Mouse (Mus musculus): ENCODE results near the gene Apex1.
"Not testable (repeated sequence)": the region's sequence is repeated elsewhere in the genome, so short reads cannot be mapped to it uniquely, and the experiment has no call there.

The Apex1 gene

DNA sequence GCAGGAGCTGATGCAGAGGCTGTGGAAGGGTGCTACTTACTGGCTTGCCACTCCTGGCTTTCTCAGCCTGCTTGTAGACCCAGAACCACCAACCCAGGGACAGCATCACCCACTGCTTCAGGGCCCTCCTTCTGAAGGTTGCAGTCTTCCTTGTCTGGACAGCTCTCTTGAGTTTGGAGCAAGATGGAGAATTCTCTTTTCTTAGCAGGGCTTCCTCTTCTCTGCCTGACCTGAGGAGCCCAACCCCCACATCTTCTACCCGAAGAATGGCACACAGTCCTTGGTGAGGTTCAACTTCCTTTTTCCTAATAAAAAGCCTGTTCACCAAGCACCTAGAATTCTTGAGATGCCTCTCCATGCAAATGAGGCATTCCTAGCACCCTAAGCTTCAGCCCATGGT, 46.1 kb downstream of the Apex1 start:
- no peak for DNase-seq

DNA sequence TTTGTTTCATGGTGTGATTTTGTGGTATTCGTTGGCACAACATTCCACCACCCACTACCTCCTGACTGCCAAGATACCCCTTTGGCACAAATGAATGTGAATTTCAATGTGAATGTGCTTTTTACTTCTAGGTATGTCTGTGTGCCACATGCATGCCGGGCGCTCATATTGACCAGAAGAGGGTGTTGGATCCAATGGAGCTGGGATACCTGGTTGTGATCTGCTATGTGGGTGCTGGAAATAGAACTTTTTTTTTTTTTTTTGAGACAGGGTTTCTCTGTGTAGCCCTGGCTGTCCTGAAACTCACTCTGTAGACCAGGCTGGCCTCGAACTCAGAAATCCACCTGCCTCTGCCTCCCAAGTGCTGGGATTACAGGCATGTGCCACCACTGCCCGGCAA, 48.3 kb downstream of the Apex1 start:
- not testable (repeated sequence) for DNase-seq

DNA sequence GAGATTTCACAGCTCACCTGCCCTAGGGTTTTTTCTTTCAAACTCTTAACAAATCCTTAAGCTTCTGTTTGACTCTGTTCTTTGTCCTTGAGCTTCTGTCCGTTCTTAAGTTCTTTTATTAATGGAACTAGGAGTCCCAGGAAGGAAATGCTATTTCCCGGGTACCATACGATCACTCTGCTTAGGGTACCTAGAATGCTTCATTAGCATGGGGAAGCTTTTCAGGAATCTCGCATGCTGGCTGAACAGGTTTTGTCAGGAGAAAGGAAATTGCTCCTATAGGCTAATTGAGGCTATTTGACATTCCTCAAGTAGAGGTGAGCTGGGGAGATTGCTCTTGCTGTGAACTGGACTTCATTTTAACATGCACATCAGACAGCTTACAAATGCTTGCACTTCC, 48.9 kb downstream of the Apex1 start:
- DNase-seq: no peak

DNA sequence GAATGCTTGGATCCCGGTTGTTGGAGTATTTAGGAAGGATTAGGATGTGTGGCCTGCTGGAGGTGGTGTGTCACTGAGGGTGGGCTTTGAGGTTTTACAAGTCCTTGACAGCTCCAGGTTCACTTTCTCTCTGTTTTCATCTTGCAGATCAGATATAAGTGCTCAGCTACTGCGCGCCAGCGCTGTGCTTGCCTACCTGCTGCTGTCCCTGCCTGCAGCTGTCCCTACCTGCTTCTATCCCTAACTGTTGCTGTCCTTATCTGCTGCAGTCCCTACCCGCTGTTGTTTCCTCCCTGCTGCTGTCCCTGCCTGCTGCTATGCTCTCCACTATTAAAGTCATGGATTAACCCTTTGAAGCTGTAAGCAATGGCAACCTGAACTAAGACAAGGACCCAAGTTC, 50.2 kb downstream of the Apex1 start:
- no peak for DNase-seq

DNA sequence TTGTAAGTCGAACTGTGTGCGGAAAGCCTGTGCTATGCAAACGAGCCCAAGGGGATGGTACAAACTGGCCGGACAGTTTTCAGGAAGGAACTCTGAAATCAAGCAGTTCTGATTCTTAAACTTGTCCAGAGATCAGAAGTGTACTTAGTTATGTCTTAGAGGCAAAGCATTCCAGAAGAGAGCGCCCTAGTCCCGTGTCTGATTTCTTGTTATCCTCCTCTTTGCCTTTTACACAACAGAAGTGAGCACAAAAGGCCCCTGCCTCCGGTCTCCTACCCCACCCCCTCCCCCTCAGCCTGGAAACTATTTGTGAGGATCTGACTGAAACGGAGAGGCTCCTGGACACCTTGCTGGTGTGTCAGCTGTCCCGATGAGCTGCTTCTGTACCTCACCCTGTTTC, 51.9 kb downstream of the Apex1 start:
- no peak for DNase-seq
